Mouse (Mus musculus) inflammation-experienced regulatory T-cells, adult 6 months (primary cell): ENCODE measurements at regions not wholly inside any gene's neighbourhood (a gene's known extent, or its start where the extent isn't known, plus 50 kb on each side); places are given as distances from the start of the nearest gene placed in this dataset.
A peak's percentile ranks its signal among the peaks of the same experiment; 100 is the strongest.

ENCODE experiments used
- ATAC-seq: one replicate; pipeline ENCODE4 v1.8.0; 2017

- no peak for ATAC-seq
These were observed 179.2 kb upstream of the Tas2r134 start for GRCm38 (mm10) chr2:51448121-51448520.

DNA sequence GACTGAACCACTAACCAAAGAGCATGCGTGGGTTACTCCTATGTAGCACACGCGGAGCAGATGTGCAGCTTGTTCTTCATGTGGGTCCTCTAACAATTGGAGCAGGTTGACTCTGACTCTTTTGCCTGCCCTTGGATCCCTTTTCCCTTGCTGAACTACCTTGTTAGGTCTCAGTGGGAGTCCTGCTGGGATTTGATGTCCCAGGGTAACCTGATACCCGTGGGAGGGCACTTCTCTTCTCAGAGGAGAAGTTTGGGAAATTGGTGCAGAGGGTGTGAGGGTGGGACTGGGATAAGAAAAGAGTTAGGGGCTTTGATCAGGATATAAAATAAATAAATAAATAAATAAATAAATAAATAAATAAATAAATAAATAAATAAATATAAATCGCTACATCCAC is 179.7 kb upstream of the Tas2r134 start:
- no peak for ATAC-seq

DNA sequence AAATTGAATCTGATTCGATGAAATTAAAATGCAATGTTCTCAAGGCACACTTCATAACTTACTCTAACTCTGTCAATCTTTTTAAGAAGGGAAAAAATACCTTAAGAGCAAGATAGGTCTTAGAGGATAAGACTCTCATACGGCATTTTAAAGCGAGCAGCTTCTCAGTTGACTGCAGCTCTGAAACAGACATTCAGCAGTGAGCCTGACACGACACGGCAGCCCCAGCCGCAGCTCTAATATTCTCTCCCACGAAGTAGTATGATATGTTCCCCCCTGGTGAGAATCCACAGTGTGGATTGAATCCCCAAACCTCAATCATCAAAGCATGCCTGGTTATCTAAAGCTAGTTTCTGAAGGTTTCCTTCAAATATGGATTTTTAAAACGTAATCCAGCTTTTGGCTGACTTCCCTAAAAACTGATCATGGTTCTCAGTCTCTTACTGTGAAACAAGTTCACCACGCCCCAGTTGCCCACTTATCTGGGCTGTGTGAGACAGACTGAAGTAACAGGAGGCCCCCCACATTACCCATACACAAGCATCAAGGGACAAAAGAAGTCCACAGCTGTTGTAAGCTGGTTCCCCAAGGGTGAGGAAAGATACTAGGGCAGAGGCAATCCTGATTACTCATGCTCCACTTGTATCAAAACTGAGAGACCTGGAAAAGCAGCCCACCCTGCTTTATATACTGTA is 182.8 kb upstream of the Tas2r134 start:
- no peak for ATAC-seq

DNA sequence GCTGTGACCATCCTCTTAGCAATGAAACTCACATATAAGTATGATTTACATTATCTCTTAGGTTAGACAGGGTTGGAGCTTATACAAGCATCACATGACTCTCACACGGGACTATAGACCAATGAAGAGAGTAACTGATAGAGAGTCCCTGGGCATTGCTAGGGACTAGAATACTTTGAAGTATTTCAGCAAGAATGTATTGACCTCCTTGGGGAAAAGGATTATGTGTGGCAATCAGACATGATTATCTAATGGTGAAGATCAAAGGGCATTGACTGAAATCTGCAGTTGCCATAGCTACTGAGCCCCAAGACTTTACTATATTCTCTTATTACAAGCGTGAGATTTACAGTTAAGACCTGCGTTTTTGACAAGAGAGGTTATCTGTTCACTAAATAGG is 183.4 kb upstream of the Tas2r134 start:
- ATAC-seq: no peak

GRCm38 (mm10) chr2:51439047-51439446 is 188.3 kb upstream of the Tas2r134 start:
- no peak for ATAC-seq

DNA sequence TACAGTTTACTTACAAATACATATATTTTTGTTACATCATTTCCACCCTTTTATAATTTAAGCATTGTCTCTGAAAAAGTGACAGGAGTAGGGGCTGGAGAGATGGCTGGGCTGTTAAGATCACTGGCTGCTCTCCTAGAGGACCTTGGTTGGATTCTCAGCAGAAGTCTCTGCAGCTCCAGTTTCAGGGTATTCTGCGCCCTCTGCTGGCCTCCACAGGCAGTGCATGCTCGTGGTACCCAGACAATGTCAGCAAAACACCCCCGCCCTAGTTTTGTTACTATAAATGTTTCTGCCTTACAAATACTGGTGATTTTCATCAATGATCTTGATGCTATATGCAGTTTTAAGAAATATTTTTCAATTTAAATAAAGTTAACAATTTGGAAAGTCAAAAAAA is 190.7 kb upstream of the Tas2r134 start:
- peak; percentile 46 for ATAC-seq

DNA sequence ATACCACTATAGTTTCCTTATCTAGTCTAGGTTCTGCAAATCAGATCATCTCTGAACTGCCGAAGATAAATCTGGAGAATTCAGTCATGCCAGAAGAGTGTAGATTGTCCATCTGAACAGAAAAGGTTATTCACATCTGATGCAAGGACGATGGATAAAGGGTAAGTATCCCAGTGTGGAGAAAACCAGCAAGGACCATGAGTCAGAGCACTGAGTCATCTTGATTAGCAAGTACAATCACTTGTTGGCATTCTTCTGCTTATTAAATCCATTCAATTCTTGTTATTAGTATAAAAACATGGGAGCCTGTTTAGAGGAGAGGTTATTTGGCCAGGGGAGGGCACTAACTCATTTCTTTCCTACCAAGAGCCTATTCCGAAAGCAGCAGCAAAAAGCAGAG is 195.7 kb upstream of the Tas2r134 start:
- no peak for ATAC-seq

DNA sequence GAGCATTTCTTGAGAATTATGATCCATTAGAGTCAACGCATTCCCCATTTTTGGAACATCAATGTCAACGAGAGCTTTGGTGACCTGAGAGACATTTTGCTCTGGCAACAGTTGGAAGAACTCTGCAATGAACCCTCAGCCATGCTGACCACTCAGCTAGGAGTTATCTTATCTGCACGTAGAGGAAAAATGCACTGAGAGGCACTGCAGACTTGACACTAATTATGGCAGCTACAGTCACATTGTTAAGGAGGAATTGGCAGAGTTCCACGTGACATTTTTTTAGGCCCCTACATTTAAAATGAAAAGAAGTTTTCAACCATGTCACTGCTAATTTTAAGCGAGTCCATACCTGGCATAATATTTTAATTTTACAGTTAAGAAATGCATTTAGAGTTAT is 197.6 kb upstream of the Tas2r134 start:
- ATAC-seq: no peak

GRCm38 (mm10) chr2:51422442-51422841 is 204.9 kb upstream of the Tas2r134 start:
- ATAC-seq: no peak

DNA sequence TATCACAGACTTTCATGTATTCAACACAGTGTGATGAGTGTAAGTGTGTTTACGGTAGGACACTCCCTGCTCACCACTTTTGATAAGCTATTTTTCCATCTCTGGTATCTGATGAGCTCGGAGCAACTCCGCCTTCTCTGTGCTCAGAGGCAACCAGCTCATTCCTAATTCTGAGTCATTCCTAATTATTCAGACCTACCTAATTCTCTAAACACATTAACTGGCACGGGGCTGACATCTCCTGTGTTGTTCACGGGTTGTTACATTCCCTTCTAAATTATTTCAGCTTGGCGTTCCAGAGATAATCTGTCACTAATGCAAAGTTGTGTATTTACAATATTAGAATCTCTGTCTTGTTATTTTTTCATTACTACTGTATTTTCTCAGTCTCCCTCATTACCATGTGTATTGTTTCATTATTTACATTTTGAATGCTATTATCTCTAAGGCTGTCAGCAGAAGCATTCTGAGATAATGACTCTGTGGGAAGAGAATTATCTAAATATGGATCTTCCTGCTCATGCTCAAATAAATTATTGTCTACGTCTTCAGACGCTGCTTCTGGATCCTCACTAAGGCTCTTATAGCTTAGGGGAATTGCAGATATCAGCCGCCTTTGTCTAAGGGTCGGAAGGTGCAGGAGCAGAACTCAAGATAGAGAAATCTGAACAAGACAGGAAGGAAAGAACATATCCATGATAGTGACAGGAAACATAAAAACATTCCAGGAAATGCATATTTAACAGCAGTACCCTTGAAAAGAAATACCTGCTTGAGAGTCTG is 209.2 kb upstream of the Tas2r134 start:
- ATAC-seq: no peak

GRCm38 (mm10) chr2:51388390-51388789 is 238.9 kb upstream of the Tas2r134 start:
- no peak for ATAC-seq

GRCm38 (mm10) chr2:51387136-51387535 is 238.2 kb upstream of the Rnd3 start:
- ATAC-seq: no peak

- ATAC-seq: no peak
These were observed 227.7 kb upstream of the Rnd3 start for GRCm38 (mm10) chr2:51376597-51376996.

GRCm38 (mm10) chr2:51374636-51375035 is 225.7 kb upstream of the Rnd3 start:
- ATAC-seq: no peak

DNA sequence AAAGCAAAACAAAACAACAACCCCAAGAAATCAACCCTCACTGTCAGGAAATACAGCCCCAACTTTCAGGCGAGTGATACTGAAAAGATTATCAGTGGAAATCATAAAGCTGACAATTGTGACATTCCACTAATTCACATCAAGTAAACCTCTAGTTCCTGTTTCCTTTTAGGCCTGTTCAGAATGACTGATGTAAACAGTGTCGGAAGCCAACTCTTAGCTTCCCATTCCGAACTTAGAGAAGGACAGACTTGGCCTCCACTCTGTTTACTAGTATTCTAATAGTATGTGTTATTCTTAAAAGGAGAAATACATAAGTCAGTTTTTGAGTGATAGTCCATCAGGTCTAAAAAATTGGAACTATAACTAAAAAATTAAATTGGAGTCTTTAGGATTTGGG is 223.9 kb upstream of the Rnd3 start:
- ATAC-seq: no peak

- ATAC-seq: no peak
These were observed 214.1 kb upstream of the Rnd3 start for GRCm38 (mm10) chr2:51362825-51363616.

DNA sequence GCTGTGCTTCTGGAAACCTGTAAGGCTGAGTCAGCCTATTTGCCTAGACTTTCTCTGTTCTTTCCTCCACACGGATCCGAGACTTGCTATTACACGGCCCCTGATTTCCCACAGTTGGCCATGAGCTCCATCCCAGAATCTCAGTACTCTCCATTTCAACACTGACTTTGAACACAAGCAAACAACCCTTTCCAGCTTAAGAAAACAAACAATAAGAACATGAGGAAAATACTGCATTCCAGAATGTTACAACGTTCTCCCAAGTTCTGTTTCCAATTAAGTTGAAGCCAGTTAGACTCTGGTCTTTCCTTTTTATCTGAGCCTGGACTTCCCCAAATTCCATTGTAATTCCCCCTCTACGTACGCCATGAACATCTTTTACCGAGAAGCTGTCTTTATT is 206.4 kb upstream of the Rnd3 start:
- ATAC-seq: no peak

- ATAC-seq: no peak
These were observed 205.9 kb upstream of the Rnd3 start for GRCm38 (mm10) chr2:51354800-51355199.

DNA sequence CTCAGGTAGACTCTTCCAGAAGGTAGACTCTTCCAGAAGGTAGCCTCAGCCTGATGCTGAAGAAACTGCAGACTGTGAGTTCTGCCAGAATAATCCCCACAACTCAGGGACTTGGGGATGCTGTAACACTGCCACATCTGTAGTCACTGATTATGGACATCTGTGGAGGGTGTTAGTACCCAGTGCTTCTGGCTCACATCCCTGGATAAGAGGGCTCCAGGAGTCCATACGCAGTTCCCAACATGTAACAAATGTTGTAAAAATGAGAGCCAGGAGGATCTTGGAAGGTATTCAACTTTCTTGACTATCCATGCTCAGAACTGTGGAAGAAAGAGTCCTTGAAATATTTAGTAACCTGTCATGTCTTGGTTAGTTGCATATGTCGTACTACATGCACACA is 200.7 kb upstream of the Rnd3 start:
- ATAC-seq: no peak

DNA sequence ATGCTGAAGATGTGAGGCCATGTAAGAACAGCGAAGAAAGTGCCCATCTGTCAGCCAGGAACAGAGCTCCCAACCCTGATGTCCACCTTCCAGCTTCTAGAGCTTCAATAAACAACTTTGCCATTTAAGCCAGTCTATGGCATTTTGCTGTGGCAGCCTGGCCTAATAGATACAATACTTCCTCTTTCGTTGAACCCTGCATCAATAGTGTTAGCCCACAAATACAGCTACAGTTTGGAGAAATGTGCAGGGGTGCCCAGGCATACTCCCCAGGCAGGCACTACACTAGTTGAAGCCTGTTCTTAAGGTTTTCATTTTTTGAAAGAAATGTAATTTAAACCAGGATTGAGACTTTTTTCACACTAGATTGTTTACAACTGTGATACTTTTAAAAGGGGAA is 199.9 kb upstream of the Rnd3 start:
- no peak for ATAC-seq

DNA sequence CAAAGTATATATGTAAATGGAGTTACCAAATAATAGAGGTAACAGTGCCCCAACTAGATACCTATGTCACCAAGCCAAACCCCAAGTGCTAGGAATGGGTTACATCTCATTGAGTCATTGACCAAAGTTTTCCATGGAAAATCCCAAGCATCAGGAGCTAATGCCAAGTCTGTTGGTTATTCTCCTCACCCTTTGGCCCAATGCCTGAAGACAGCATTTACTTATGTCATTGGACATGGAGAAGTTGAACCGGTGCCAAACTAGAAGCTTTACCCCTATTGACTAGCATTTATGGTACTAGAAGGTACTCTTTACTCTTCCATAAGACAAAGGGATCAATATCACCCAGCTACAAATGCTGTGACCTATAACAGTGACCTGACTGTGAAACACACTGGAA is 198.2 kb upstream of the Rnd3 start:
- ATAC-seq: no peak

GRCm38 (mm10) chr2:51342421-51342820 is 193.5 kb upstream of the Rnd3 start:
- no peak for ATAC-seq

GRCm38 (mm10) chr2:51334437-51334836 is 185.5 kb upstream of the Rnd3 start:
- no peak for ATAC-seq

- ATAC-seq: no peak
These were observed 178.2 kb upstream of the Rnd3 start for GRCm38 (mm10) chr2:51327081-51327480.
